Mouse (Mus musculus) heart, adult 2 months (tissue): ENCODE results near the gene Arpc3. TPM values are rescaled to one million over a fixed set of nuclear protein-coding genes. Genes with fewer than 3 reads are reported as not detected.
"Not testable (repeated sequence)": the region's sequence is repeated elsewhere in the genome, so short reads cannot be mapped to it uniquely, and the experiment has no call there.

Experiments
- DNase-seq, 2 experiments: peaks; one replicate each; pipeline ENCODE4 v3.0.0; 2021
- H3K27ac ChIP-seq: fragments of 200-600 bp; 2 replicates; pipeline ENCODE4 v1.8.1; 2022
- H3K27me3 ChIP-seq: fragments of 200-500 bp; 2 replicates; pipeline ENCODE4 v1.6.1; 2012; ENCODE audit warnings: mild to moderate bottlenecking, low read length, inconsistent platforms, mixed read lengths; ENCODE audit not compliant: control insufficient read depth, insufficient read depth
- H3K36me3 ChIP-seq: fragments of 200-500 bp; 2 replicates; pipeline ENCODE4 v1.6.1; 2012; ENCODE audit warnings: low read length, inconsistent platforms; ENCODE audit not compliant: control insufficient read depth, insufficient read depth
- H3K4me1 ChIP-seq: fragments of 200-500 bp; 2 replicates; pipeline ENCODE4 v1.6.1; 2011; ENCODE audit warnings: low read length; ENCODE audit not compliant: control insufficient read depth, insufficient read depth
- H3K4me3 ChIP-seq: fragments of 200-600 bp; 2 replicates; pipeline ENCODE4 v1.8.1; 2022
- H3K79me2 ChIP-seq: fragments of 200-500 bp; replicated peaks from 2 replicates; pipeline ENCODE4 v1.6.1; 2012; ENCODE audit warnings: mild to moderate bottlenecking, inconsistent platforms, low read length, moderate library complexity, mixed read lengths; ENCODE audit not compliant: control insufficient read depth, insufficient read depth
- H3K9ac ChIP-seq: fragments of 200-500 bp; 2 replicates; pipeline ENCODE4 v1.6.1; 2012; ENCODE audit warnings: low read depth, mild to moderate bottlenecking, control low read depth, inconsistent platforms, low read length, mixed read lengths
- CTCF ChIP-seq: fragments of 200-600 bp; IDR thresholded peaks from 2 replicates; pipeline ENCODE4 v1.8.1; 2022; ENCODE audit warnings: antibody characterized with exemption, mild to moderate bottlenecking, moderate library complexity
- EP300 ChIP-seq: fragments of 200-500 bp; IDR thresholded peaks from 2 replicates; pipeline ENCODE4 v1.6.1; 2011; ENCODE audit warnings: low read depth, low read length, control low read depth; ENCODE audit not compliant: insufficient read depth
- POLR2A ChIP-seq: fragments of 200-500 bp; IDR thresholded peaks from 2 replicates; pipeline ENCODE4 v1.6.1; 2011; ENCODE audit warnings: mild to moderate bottlenecking, low read depth, low read length, control low read depth; ENCODE audit not compliant: insufficient read depth
- WGBS: fragments of 180-500 bp; shearing (Covaris S2); methylation state at CpG from one replicate; pipeline ENCODE4 v1.1.7; 2018; 5-methylcytosine and 5-hydroxymethylcytosine counted together
- intact Hi-C: fragments of 180-260 bp; cut with DNase I; formaldehyde crosslinking; loops from one replicate; pipeline ENCODE4 v1.15.1; 2025
- polyA plus RNA-seq: library from polyadenylated mRNA; depleted of rRNA; stranded (reverse); fragments of >200 nt; gene quantifications from 2 replicates; pipeline ENCODE4 v1.2.3, GENCODE M21; 2012
- total RNA-seq, 2 experiments: library from RNA; stranded (reverse); gene quantifications; 2 replicates each; pipeline ENCODE4 v1.2.3; 2021

Gene Arpc3
- total and polyA plus RNA-seq, 3 experiments: 89.6 to 98.7 (median 91.5) TPM

DNA sequence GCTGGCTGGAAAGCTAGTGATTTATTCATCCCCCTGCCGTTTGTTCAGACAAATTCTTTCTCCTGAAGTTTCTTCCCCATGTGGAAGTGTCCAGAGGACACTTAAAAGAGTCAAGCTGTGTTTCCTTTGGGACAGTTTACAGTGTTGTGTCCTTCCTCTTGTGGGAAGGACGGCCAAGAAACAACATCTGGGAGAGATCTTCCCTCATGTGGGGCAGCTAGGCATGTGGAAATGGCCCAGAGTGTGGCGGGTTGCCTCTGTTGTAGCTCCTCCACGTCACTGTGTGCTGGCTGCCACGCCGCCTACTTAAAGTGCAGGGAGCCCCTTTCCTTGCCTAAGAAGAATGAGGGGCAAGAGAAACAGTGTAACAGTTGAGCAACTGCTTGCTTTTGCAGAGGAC lies 21.1 kb downstream of the Arpc3 start:
- Histone ChIP-seq H3K36me3 (no peaks in the 10 kb centered on the region), H3K27me3 (no peaks in the 10 kb centered on the region), H3K9ac (no peak overlapping the region), H3K4me3 (no peak overlapping the region), H3K79me2 (no peaks in the 10 kb centered on the region), H3K4me1 (no peaks in the 10 kb centered on the region), H3K27ac (no peak overlapping the region)
- TF ChIP-seq POLR2A (no peak), EP300 (no peak), CTCF (no peak)
- whole genome bisulfite sequencing: 45% methylated on average over 6 of the region's 6 CpGs
- intact Hi-C loops: no loop called here
- peak in 1 of 2 experiments; percentile 39 for DNase-seq

DNA sequence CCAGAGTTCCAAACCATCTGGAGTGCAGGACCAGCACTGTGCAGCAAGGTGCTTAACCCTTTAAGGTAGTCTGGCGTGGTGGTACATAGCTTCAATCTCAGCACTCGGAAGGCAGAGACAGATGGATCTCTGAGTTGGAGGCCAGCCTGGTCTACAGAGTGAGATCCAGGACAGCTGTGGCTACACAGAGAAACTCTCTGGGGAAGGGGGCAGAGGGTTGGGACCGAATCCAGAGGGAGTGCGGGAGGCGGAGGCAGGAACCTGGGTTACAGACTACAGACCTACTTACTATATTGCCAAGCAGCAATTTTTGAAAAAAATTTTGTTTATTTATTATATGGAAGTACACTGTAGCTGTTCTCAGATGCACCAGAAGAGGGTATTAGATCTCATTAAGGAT lies 22.7 kb downstream of the Arpc3 start:
- Histone ChIP-seq H3K36me3 (no peaks in the 10 kb centered on the region), H3K4me3 (no peak overlapping the region), H3K27ac (no peak overlapping the region), H3K79me2 (no peaks in the 10 kb centered on the region), H3K27me3 (no peaks in the 10 kb centered on the region), H3K9ac (no peak overlapping the region), H3K4me1 (no peaks in the 10 kb centered on the region)
- intact Hi-C loops: no loop called here
- TF ChIP-seq EP300 (no peak), CTCF (no peak), POLR2A (no peak)
- DNase-seq: peak in 1 of 2 experiments; percentile 24
- 84% methylated on average over 5 of the region's 5 CpGs for WGBS

DNA sequence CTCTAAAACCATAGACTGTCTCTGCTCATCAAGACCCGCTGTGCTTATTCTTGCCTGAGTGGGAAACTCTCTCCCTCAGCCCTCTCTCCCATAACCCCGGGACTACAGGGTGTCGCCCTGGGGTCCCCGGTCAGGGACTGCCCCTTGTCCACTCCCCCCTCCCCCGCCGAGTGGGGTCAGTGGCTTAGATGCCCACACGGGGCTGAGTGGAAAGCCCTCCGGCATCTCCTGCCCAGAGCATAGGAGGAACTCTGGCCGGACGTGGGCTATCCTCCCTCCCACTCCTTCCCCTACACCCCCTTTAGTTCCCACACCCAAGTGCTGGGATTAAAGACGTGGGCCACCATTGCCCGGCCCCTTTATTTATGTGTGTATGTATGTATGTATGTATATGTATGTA lies 23.8 kb downstream of the Arpc3 start:
- Histone ChIP-seq H3K79me2 (no peaks in the 10 kb centered on the region), H3K4me3 (no peak overlapping the region), H3K27me3 (no peaks in the 10 kb centered on the region), H3K36me3 (no peaks in the 10 kb centered on the region), H3K4me1 (no peaks in the 10 kb centered on the region), H3K27ac (no peak overlapping the region), H3K9ac (no peak overlapping the region)
- TF ChIP-seq EP300: no peak
- TF ChIP-seq POLR2A: no peak
- TF ChIP-seq CTCF: no peak
- no peak for DNase-seq
- WGBS: 80% methylated on average over 12 of the region's 12 CpGs
- intact Hi-C loops: no loop called here

DNA sequence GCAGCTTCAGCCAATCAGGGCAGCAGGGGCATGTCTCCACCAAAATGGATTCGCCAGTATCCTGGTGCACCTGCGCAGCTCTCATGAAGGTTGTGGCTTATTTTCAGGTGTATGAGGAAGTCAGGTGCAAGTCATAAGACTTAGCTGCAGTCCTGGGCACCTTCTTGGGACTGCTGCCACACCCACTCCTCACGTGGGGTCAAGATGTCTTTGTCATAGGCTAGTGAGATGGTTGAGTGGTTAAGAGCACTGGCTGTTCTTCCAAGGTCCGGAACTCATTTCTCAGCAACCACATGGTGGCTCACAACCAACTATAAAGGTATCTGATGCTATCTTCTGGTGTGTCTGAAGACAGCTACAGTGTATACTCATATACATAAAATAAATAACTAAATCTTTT lies 29.0 kb downstream of the Arpc3 start:
- H3K4me3 ChIP-seq, H3K4me1 ChIP-seq, H3K79me2 ChIP-seq, H3K27ac ChIP-seq, H3K9ac ChIP-seq, H3K36me3 ChIP-seq, intact Hi-C loops, H3K27me3 ChIP-seq, DNase-seq: not testable (repeated sequence)
- WGBS: 58% methylated on average over 4 of the region's 4 CpGs

DNA sequence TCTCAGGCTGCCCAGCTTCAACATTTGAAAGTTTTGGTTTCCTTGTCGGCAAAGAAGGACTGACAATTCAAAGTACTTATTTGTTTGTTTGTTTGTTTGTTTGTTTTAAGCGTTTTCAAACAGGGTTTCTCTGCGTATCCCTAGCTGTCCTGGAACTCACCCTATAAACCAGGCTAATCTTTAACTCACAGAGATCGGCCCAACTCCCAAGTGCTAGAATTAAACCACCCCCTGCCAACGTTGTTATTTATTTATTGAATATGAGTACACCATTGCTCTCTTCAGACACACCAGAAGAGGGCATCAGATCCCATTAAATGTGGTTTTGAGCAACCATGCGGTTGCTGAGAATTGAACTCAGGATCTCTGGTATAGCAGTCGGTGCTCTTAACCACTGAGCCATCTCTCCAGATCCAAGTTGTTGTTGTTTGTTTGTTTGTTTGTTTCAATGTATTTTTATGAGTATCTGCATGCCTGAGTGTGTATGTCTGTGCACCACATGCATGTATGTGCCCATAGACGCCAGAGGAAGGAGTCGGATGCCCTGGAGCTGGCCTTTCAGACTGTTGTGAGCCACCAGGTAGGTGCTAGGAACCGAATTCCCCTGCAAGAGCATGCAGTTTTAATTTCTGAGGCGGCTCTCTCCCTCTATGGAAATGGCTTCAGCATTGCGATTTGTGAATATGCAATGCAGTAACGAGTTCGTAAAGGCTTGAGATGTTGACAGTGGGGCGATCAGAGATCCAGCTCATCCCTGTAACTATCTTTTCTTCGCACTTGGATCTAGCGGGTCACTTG lies 29.8 kb downstream of the Arpc3 start, which contains the start of gene Anapc7:
Anapc7 (plus strand) TSS at position 423 of the 798 bp plus-strand sequence.
- peaks cover 1% of the 10 kb centered on the region; the same call in 1 of the 2 replicates for H3K4me1 ChIP-seq
- peaks cover 3% of the 10 kb centered on the region; the same call in 1 of the 2 replicates for H3K79me2 ChIP-seq
- peak within 1 kb of the TSS; percentile 93 for H3K27ac ChIP-seq
- peak within 1 kb of the TSS; percentile 99 for H3K4me3 ChIP-seq
- H3K27me3 ChIP-seq: no peaks in the 10 kb centered on the region
- peak within 1 kb of the TSS; percentile 86 for H3K9ac ChIP-seq
- TF ChIP-seq CTCF: peak; percentile 35
- TF ChIP-seq POLR2A: no peak
- TF ChIP-seq EP300: no peak
- no peak for DNase-seq
- H3K36me3 ChIP-seq: no peaks in the 10 kb centered on the region; the same call in 1 of the 2 replicates
- WGBS: 20% methylated on average over 17 of the region's 17 CpGs
- intact Hi-C loops: loop anchor here (2.0 kb wide), 1 partner anchor 21 kb away; no protein-coding TSS in a partner anchor

DNA sequence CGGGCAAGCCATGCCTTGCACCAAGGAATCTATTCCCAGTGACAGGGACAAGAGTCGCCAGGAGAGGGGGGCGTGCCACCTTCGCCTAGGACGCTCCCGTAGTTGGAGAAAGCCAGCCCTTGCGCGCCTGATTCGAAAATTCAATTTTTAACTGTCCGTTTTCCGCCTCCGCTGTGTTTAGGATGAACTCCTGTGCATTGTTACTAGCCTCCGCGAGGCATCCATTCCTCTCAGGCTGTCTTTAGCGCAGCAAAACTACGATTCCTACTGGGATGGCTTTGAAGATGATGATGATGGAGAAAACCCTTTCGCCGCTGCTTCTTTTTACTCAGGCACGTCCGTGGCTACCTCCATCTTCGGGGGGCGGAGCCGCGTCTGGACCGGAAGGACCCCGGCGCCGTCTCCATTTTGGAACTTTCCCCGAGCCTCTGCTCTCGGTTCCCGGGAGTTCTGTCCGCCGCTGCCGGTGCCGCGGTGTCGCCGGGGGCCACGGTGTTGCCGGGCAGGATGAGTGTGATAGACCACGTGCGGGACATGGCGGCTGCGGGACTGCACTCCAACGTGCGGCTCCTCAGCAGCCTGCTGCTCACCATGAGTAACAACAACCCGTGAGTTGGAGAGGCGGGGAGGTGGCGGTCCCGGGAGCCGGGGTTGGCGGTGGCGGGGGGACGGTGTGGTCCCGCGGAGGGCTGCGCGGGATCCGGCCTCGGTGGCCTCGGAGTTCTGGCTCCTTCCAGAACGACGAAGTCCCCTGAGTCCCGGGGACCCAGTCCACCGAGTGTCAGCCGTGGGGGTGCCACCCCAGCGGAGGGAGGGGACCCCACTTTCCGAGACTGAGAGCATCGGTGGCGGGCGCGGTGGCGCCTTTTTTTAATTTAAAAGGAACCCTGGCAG lies 30.6 kb downstream of the Arpc3 start:
- Histone ChIP-seq H3K4me3 (peak overlapping the region; percentile 99), H3K36me3 (no peaks in the 10 kb centered on the region; the same call in 1 of the 2 replicates), H3K27me3 (no peaks in the 10 kb centered on the region), H3K9ac (peak overlapping the region; percentile 86), H3K4me1 (peaks cover 1% of the 10 kb centered on the region; the same call in 1 of the 2 replicates), H3K79me2 (peaks cover 3% of the 10 kb centered on the region; the same call in 1 of the 2 replicates), H3K27ac (peak overlapping the region; percentile 93)
- under 1% methylated on average over 73 of the region's 73 CpGs for WGBS
- TF ChIP-seq EP300: peak; percentile 70; the same call in 1 of the 2 replicates
- TF ChIP-seq POLR2A: peak; percentile 77
- no peak for TF ChIP-seq CTCF
- intact Hi-C loops: loop anchor here (2.0 kb wide), 1 partner anchor 22 kb away; no protein-coding TSS in a partner anchor
- DNase-seq: peak; percentile 92 to 93
